Mouse (Mus musculus): Measurements from ENCODE around the gene Brsk2. TPM values are rescaled to one million over a fixed set of nuclear protein-coding genes. Genes with fewer than 3 reads are reported as not detected.

Brsk2 gene
- polyA plus RNA-seq, 2 experiments, result 0.03 to 0.05 TPM

DNA sequence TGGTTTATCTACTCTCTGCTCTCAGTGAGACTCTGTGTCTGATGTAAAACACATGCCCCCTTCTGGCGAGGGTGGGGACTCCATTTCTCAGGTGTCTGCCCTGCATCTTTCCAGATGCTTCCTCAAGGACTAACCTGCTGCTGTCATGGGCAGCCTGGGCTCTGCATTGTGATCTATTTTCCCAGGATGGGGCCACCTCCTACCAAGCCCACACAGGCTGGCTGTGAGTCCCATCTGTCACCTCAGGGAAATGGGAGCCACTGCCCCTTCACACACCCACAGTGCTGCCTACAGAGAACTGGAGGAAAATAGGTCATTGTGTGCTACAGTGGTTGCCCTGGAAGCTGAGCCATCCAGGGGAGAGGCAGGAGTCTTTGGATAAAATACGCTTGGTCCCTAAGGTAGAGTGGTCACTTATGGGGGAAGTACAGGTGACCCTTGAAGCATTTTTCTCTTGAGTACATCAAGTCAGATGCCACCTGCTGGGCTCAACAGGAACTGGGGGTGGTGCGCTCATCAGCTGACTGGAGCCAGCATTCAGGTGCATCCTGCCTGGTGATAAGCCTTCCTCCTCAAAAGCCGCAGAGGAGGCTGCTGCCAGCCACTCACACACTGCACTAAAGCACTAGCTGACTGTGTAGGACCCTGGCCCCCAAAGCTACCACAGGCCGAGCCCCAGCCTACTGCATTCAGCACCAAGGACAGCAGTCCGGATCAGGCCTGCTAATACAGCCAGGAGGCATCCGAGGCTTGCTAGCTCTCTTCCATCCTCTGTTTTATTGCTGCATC lies 23.5 kb downstream of the Brsk2 start:
- Histone ChIP-seq H3K9me3 (ENCODE audit: control insufficient read depth, low read length) (no peaks in the 10 kb centered on the region), H3K9ac (replicated peaks) (no peak overlapping the region), H3K27ac (no peak overlapping the region), H3K4me1 (replicated peaks; ENCODE audit: control insufficient read depth in 2 of 2, insufficient read depth in 2 of 2, low read length in 1 of 2) (no peaks in the 10 kb centered on the region), H3K4me2 (ENCODE audit: low read depth) (no peak overlapping the region), H3K27me3 (ENCODE audit: control insufficient read depth, insufficient read depth, low read length) (no peaks in the 10 kb centered on the region), H3K4me3 (ENCODE audit: insufficient read depth in 1 of 2, low read depth in 2 of 2, low read length in 2 of 2) (no peak overlapping the region), H3K36me3 (replicated peaks; ENCODE audit: control insufficient read depth, insufficient read depth, low read depth) (no peaks in the 10 kb centered on the region)
- no peak for ATAC-seq (ENCODE audit: insufficient read depth)
- DNase-seq (ENCODE audit: low read depth in 3 of 3, low spot score in 3 of 3), result peak in 1 of 3 experiments; percentile 9
- 19% methylated on average over 7 of the region's 7 CpGs for WGBS (ENCODE audit: insufficient replicate concordance)
- no peak for TF ChIP-seq EP300 (IDR thresholded peaks at IDR 0.05; ENCODE audit: low read depth)
- TF ChIP-seq CTCF (IDR thresholded peaks at IDR 0.05; ENCODE audit: low read depth), result peak; percentile 64

- H3K9ac ChIP-seq (replicated peaks), result no peak overlapping the region
- H3K4me1 ChIP-seq (replicated peaks; ENCODE audit: control insufficient read depth in 2 of 2, insufficient read depth in 2 of 2, low read length in 1 of 2), result no peaks in the 10 kb centered on the region
- DNase-seq (ENCODE audit: low read depth in 3 of 3, low spot score in 3 of 3) (no peak), ATAC-seq (ENCODE audit: insufficient read depth) (no peak)
- no peaks in the 10 kb centered on the region for H3K36me3 ChIP-seq (replicated peaks; ENCODE audit: control insufficient read depth, insufficient read depth, low read depth)
- H3K27ac ChIP-seq, result no peak overlapping the region
- H3K4me2 ChIP-seq (ENCODE audit: low read depth), result no peak overlapping the region
- no peak for TF ChIP-seq EP300 (IDR thresholded peaks at IDR 0.05; ENCODE audit: low read depth)
- TF ChIP-seq CTCF (IDR thresholded peaks at IDR 0.05; ENCODE audit: low read depth), result no peak
- no peaks in the 10 kb centered on the region for H3K27me3 ChIP-seq (ENCODE audit: control insufficient read depth, insufficient read depth, low read length)
- H3K4me3 ChIP-seq (ENCODE audit: insufficient read depth in 1 of 2, low read depth in 2 of 2, low read length in 2 of 2), result no peak overlapping the region
- H3K9me3 ChIP-seq (ENCODE audit: control insufficient read depth, low read length), result no peaks in the 10 kb centered on the region
- WGBS (ENCODE audit: insufficient replicate concordance), result 60% methylated on average over 6 of the region's 6 CpGs
These were observed 28.5 kb downstream of the Brsk2 start for GRCm38 (mm10) chr7:141978003-141978402.

DNA sequence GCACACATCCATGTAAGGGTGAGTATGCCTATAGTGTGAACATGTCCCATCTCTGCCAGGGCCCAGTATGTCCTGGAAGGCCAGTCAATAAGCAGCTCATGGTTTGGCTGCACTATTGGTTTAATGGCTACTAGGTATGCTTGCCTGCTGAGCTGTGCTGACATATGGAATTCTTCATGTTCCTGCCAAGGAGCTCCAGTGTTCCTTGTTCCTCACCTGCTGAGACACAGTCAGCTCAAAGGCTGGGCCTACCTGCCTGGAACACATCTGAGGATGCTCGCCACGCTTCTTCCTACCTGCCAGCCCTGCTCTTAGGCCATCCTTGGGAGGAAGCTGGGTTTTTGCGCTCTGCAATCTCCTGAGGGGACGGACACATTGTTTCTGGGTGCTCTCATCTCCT lies 29.7 kb downstream of the Brsk2 start:
- Histone ChIP-seq H3K27ac (no peak overlapping the region), H3K9ac (replicated peaks) (no peak overlapping the region), H3K9me3 (ENCODE audit: control insufficient read depth, low read length) (no peaks in the 10 kb centered on the region), H3K36me3 (replicated peaks; ENCODE audit: control insufficient read depth, insufficient read depth, low read depth) (no peaks in the 10 kb centered on the region), H3K27me3 (ENCODE audit: control insufficient read depth, insufficient read depth, low read length) (no peaks in the 10 kb centered on the region), H3K4me1 (replicated peaks; ENCODE audit: control insufficient read depth in 2 of 2, insufficient read depth in 2 of 2, low read length in 1 of 2) (no peaks in the 10 kb centered on the region), H3K4me2 (ENCODE audit: low read depth) (no peak overlapping the region), H3K4me3 (ENCODE audit: insufficient read depth in 1 of 2, low read depth in 2 of 2, low read length in 2 of 2) (no peak overlapping the region)
- no peak for DNase-seq (ENCODE audit: low read depth in 3 of 3, low spot score in 3 of 3)
- TF ChIP-seq EP300 (IDR thresholded peaks at IDR 0.05; ENCODE audit: low read depth) (no peak), CTCF (IDR thresholded peaks at IDR 0.05; ENCODE audit: low read depth) (no peak)
- no peak for ATAC-seq (ENCODE audit: insufficient read depth)
- 61% methylated on average over 4 of the region's 4 CpGs for WGBS (ENCODE audit: insufficient replicate concordance)

GRCm38 (mm10) chr7:141981237-141981636 lies 31.7 kb downstream of the Brsk2 start:
- TF ChIP-seq CTCF (IDR thresholded peaks at IDR 0.05; ENCODE audit: low read depth), result no peak
- no peak for TF ChIP-seq EP300 (IDR thresholded peaks at IDR 0.05; ENCODE audit: low read depth)
- 75% methylated on average over 7 of the region's 7 CpGs for WGBS (ENCODE audit: insufficient replicate concordance)

GRCm38 (mm10) chr7:141988314-141988806 lies 38.8 kb downstream of the Brsk2 start:
- 73% methylated on average over 7 of the region's 7 CpGs for WGBS (ENCODE audit: insufficient replicate concordance)
- ATAC-seq (ENCODE audit: insufficient read depth), result peak; percentile 50
- DNase-seq (ENCODE audit: low read depth in 3 of 3, low spot score in 3 of 3), result no peak

More at GRCm38 (mm10) chr7:141981237-141981636, 31.7 kb downstream of the Brsk2 start:
- no peaks in the 10 kb centered on the region for H3K36me3 ChIP-seq (replicated peaks; ENCODE audit: control insufficient read depth, insufficient read depth, low read depth)
- H3K4me2 ChIP-seq (ENCODE audit: low read depth), result no peak overlapping the region
- H3K4me3 ChIP-seq (ENCODE audit: insufficient read depth in 1 of 2, low read depth in 2 of 2, low read length in 2 of 2), result no peak overlapping the region
- H3K27ac ChIP-seq, result no peak overlapping the region
- H3K4me1 ChIP-seq (replicated peaks; ENCODE audit: control insufficient read depth in 2 of 2, insufficient read depth in 2 of 2, low read length in 1 of 2), result no peaks in the 10 kb centered on the region
- no peaks in the 10 kb centered on the region for H3K27me3 ChIP-seq (ENCODE audit: control insufficient read depth, insufficient read depth, low read length)
- no peaks in the 10 kb centered on the region for H3K9me3 ChIP-seq (ENCODE audit: control insufficient read depth, low read length)
- ATAC-seq (ENCODE audit: insufficient read depth), result no peak
- DNase-seq (ENCODE audit: low read depth in 3 of 3, low spot score in 3 of 3), result no peak
- no peak overlapping the region for H3K9ac ChIP-seq (replicated peaks)

More at GRCm38 (mm10) chr7:141988314-141988806, 38.8 kb downstream of the Brsk2 start:
- Histone ChIP-seq H3K4me3 (ENCODE audit: insufficient read depth in 1 of 2, low read depth in 2 of 2, low read length in 2 of 2) (no peak overlapping the region), H3K4me2 (ENCODE audit: low read depth) (no peak overlapping the region), H3K27ac (no peak overlapping the region), H3K9me3 (ENCODE audit: control insufficient read depth, low read length) (no peaks in the 10 kb centered on the region), H3K9ac (replicated peaks) (no peak overlapping the region), H3K4me1 (replicated peaks; ENCODE audit: control insufficient read depth in 2 of 2, insufficient read depth in 2 of 2, low read length in 1 of 2) (no peaks in the 10 kb centered on the region), H3K27me3 (ENCODE audit: control insufficient read depth, insufficient read depth, low read length) (no peaks in the 10 kb centered on the region), H3K36me3 (replicated peaks; ENCODE audit: control insufficient read depth, insufficient read depth, low read depth) (no peaks in the 10 kb centered on the region)
- TF ChIP-seq CTCF (IDR thresholded peaks at IDR 0.05; ENCODE audit: low read depth) (no peak), EP300 (IDR thresholded peaks at IDR 0.05; ENCODE audit: low read depth) (no peak)
